Mouse (Mus musculus): ENCODE results near the gene Pygm. TPM values are rescaled to one million over a fixed set of nuclear protein-coding genes. Genes with fewer than 3 reads are reported as not detected.
A peak's percentile ranks its signal among the peaks of the same experiment; 100 is the strongest.

Gene Pygm
- polyA plus RNA-seq (2015; fragmentation: Nextera tagmentation; extraction: Ambion mirVana) = 3.4 and 3.5 TPM in 2 replicates

DNA sequence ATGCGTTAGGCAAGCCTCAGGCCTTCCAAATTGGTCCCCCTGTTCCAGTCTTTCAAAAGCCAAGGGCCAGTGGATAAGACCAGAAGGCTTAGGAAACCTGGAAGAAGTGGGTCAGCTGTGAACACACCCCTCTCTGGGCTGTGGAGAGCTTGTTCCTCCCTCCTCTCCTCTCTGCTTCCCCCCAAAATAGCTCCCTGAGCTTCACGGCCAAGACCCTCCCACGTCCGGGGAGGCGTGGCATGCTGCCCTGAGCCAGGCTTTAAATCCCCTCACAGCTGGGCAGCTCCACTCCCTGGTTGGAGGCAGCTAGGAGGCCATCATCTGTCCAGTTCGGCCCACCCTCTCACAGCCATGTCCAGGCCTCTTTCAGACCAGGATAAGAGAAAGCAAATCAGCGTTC lies at the start of gene Pygm:
TSS of gene Pygm (plus strand) at position 272 of the 400 bp plus-strand sequence.
- no peaks in the 10 kb centered on the region; the same call in 1 of the 2 replicates for H3K36me3 ChIP-seq
- H3K4me3 ChIP-seq = no peak within 1 kb of the TSS
- WGBS = 15% methylated on average over 7 of the region's 7 CpGs
- H3K4me1 ChIP-seq = no peaks in the 10 kb centered on the region
- no peaks in the 10 kb centered on the region for H3K9me3 ChIP-seq
- no peak for ATAC-seq (replicated peaks)
- no peak within 1 kb of the TSS for H3K27ac ChIP-seq (replicated peaks)
- no peak within 1 kb of the TSS for H3K4me2 ChIP-seq (replicated peaks)
- no peak within 1 kb of the TSS for H3K9ac ChIP-seq (replicated peaks)
- H3K27me3 ChIP-seq = no peaks in the 10 kb centered on the region

- ATAC-seq (replicated peaks) = peak; percentile 96
- H3K27ac ChIP-seq (replicated peaks) = peak within 1 kb of the TSS; percentile 74
- under 1% methylated on average over 39 of the region's 43 CpGs for WGBS
These were observed 49.3 kb upstream of the Pygm start, which contains the start of gene Men1 for GRCm38 (mm10) chr19:6334673-6335457. Men1 (plus strand) TSS chr19:6334979.

GRCm38 (mm10) chr19:6335458-6335827 lies 48.8 kb upstream of the Pygm start:
- Histone ChIP-seq H3K4me3 (peak overlapping the region; percentile 89), H3K36me3 (peaks cover 34% of the 10 kb centered on the region), H3K9me3 (no peaks in the 10 kb centered on the region), H3K27me3 (no peaks in the 10 kb centered on the region), H3K4me2 (replicated peaks) (peak overlapping the region; percentile 85), H3K9ac (replicated peaks) (peak overlapping the region; percentile 89), H3K4me1 (peaks cover 34% of the 10 kb centered on the region), H3K27ac (replicated peaks) (peak overlapping the region; percentile 74)
- WGBS = under 1% methylated on average over 25 of the region's 25 CpGs
- peak; percentile 39; the same call in 1 of the 2 replicates for ATAC-seq (replicated peaks)

More at GRCm38 (mm10) chr19:6334673-6335457, 49.3 kb upstream of the Pygm start, which contains the start of gene Men1:
- Histone ChIP-seq H3K27me3 (no peaks in the 10 kb centered on the region), H3K4me1 (peaks cover 32% of the 10 kb centered on the region), H3K36me3 (peaks cover 28% of the 10 kb centered on the region), H3K9me3 (no peaks in the 10 kb centered on the region), H3K4me3 (peak within 1 kb of the TSS; percentile 89), H3K9ac (replicated peaks) (peak within 1 kb of the TSS; percentile 89), H3K4me2 (replicated peaks) (peak within 1 kb of the TSS; percentile 85)

GRCm38 (mm10) chr19:6336920-6337319 lies 47.3 kb upstream of the Pygm start:
- Histone ChIP-seq H3K4me2 (replicated peaks) (peak overlapping the region; percentile 85), H3K36me3 (peaks cover 36% of the 10 kb centered on the region), H3K4me3 (peak overlapping the region; percentile 89), H3K4me1 (peaks cover 42% of the 10 kb centered on the region), H3K27ac (replicated peaks) (no peak overlapping the region), H3K9me3 (no peaks in the 10 kb centered on the region), H3K27me3 (no peaks in the 10 kb centered on the region), H3K9ac (replicated peaks) (peak overlapping the region; percentile 89; the same call in 1 of the 2 replicates)
- ATAC-seq (replicated peaks) = no peak
- 94% methylated on average over 10 of the region's 10 CpGs for WGBS

DNA sequence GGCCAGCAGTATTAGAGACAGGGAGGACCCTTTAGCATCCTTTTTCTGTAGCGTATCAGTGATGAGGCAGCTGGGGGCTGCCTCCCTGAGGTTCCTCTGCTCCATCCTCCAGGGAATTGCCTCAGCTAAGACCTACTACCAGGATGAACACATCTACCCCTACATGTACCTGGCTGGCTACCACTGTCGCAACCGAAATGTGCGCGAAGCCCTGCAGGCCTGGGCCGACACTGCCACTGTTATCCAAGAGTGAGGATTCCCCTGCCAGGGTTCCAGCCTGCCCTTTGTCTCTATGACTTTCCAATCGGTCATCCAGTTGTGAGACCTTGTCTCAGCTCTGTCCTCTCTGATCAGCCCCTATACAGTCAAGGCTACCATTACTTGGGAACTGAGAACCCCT lies 46.0 kb upstream of the Pygm start:
- no peak overlapping the region for H3K4me2 ChIP-seq (replicated peaks)
- 92% methylated on average over 7 of the region's 7 CpGs for WGBS
- ATAC-seq (replicated peaks) = no peak
- H3K4me1 ChIP-seq = peaks cover 40% of the 10 kb centered on the region
- H3K9me3 ChIP-seq = no peaks in the 10 kb centered on the region
- no peaks in the 10 kb centered on the region for H3K27me3 ChIP-seq
- H3K9ac ChIP-seq (replicated peaks) = no peak overlapping the region
- H3K36me3 ChIP-seq = peaks cover 45% of the 10 kb centered on the region
- H3K4me3 ChIP-seq = no peak overlapping the region
- no peak overlapping the region for H3K27ac ChIP-seq (replicated peaks)

DNA sequence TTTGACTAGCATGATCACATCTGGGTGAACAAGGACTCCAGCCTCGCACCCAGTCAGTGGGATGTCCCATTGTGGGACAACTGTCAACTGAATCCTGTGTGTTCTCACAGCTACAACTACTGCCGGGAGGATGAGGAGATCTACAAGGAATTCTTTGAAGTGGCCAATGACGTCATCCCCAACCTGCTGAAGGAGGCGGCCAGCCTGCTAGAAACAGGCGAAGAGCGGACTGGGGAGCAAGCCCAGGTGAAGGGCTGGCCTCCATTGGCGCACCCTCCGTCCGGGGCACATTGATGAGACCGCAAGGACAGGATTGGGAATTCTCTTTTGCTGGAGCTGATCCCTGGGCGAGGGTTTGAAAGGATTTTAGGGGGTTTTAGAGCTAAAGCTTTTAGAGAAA lies 45.5 kb upstream of the Pygm start:
- Histone ChIP-seq H3K9me3 (no peaks in the 10 kb centered on the region), H3K36me3 (peaks cover 45% of the 10 kb centered on the region), H3K4me3 (no peak overlapping the region), H3K4me1 (peaks cover 40% of the 10 kb centered on the region), H3K27me3 (no peaks in the 10 kb centered on the region), H3K4me2 (replicated peaks) (no peak overlapping the region), H3K27ac (replicated peaks) (no peak overlapping the region), H3K9ac (replicated peaks) (no peak overlapping the region)
- no peak for ATAC-seq (replicated peaks)
- WGBS = 91% methylated on average over 11 of the region's 11 CpGs

GRCm38 (mm10) chr19:6339191-6339590 lies 45.0 kb upstream of the Pygm start:
- H3K4me1 ChIP-seq = peaks cover 38% of the 10 kb centered on the region
- no peaks in the 10 kb centered on the region for H3K9me3 ChIP-seq
- no peak for ATAC-seq (replicated peaks)
- no peak overlapping the region for H3K27ac ChIP-seq (replicated peaks)
- H3K9ac ChIP-seq (replicated peaks) = no peak overlapping the region
- no peaks in the 10 kb centered on the region for H3K27me3 ChIP-seq
- no peak overlapping the region for H3K4me2 ChIP-seq (replicated peaks)
- H3K36me3 ChIP-seq = peaks cover 48% of the 10 kb centered on the region
- WGBS = 97% methylated on average over 6 of the region's 6 CpGs
- H3K4me3 ChIP-seq = no peak overlapping the region

DNA sequence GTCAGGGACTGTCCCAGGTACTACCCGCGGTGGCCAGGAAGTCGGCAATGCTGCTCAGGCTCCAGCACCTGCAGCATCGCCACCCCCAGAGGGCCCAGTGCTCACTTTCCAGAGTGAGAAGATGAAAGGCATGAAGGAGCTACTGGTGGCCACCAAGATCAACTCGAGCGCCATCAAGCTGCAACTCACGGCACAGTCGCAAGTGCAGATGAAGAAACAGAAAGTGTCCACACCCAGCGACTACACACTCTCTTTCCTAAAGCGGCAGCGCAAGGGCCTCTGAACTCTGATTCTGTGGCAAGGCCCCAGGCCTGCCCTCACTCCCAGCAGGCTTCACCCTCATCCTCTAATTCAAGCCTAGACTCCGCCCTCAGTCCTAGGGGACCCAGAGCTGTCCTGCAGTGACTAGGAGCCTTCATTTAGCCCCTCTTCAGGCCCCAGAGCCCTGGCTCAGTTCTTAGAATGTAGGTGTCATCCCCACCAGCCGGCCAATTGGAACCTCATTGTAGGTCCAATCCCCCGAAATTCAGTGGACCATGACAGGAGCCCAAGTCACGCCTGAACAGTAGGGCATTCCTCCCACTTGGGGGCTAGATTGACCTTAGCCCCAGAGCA lies 44.2 kb upstream of the Pygm start:
- Histone ChIP-seq H3K27me3 (no peaks in the 10 kb centered on the region), H3K4me1 (peaks cover 34% of the 10 kb centered on the region), H3K4me2 (replicated peaks) (0 out of 2 replicates have a peak overlapping the region, but pooled peaks have one; percentile 73), H3K9me3 (no peaks in the 10 kb centered on the region), H3K27ac (replicated peaks) (no peak overlapping the region), H3K9ac (replicated peaks) (no peak overlapping the region), H3K36me3 (peaks cover 51% of the 10 kb centered on the region), H3K4me3 (no peak overlapping the region)
- no peak for ATAC-seq (replicated peaks)
- WGBS = 71% methylated on average over 15 of the region's 15 CpGs

- Histone ChIP-seq H3K36me3 (peaks cover 59% of the 10 kb centered on the region), H3K4me2 (replicated peaks) (peak within 1 kb of the TSS; percentile 73), H3K9ac (replicated peaks) (peak within 1 kb of the TSS; percentile 47), H3K27me3 (no peaks in the 10 kb centered on the region), H3K4me1 (peaks cover 31% of the 10 kb centered on the region), H3K27ac (replicated peaks) (no peak within 1 kb of the TSS), H3K9me3 (no peaks in the 10 kb centered on the region), H3K4me3 (peak within 1 kb of the TSS; percentile 45)
- 8% methylated on average over 64 of the region's 72 CpGs for WGBS
- peak; percentile 65 for ATAC-seq (replicated peaks)
These were observed 43.4 kb upstream of the Pygm start, which contains the start of gene Map4k2 for GRCm38 (mm10) chr19:6340524-6341452. Map4k2 (plus strand) TSS chr19:6341135.

- peak overlapping the region; percentile 73 for H3K4me2 ChIP-seq (replicated peaks)
- peaks cover 24% of the 10 kb centered on the region for H3K4me1 ChIP-seq
- no peak overlapping the region for H3K27ac ChIP-seq (replicated peaks)
- H3K27me3 ChIP-seq = no peaks in the 10 kb centered on the region
- peak overlapping the region; percentile 47 for H3K9ac ChIP-seq (replicated peaks)
- H3K4me3 ChIP-seq = peak overlapping the region; percentile 45
- H3K9me3 ChIP-seq = no peaks in the 10 kb centered on the region
- ATAC-seq (replicated peaks) = no peak
- WGBS = 12% methylated on average over 23 of the region's 23 CpGs
- peaks cover 67% of the 10 kb centered on the region for H3K36me3 ChIP-seq
These were observed 42.6 kb upstream of the Pygm start for GRCm38 (mm10) chr19:6341453-6342077.

GRCm38 (mm10) chr19:6342276-6342933 lies 41.8 kb upstream of the Pygm start:
- 80% methylated on average over 5 of the region's 5 CpGs for WGBS
- no peak overlapping the region for H3K4me3 ChIP-seq
- H3K27ac ChIP-seq (replicated peaks) = no peak overlapping the region
- H3K27me3 ChIP-seq = no peaks in the 10 kb centered on the region
- no peak for ATAC-seq (replicated peaks)
- H3K4me2 ChIP-seq (replicated peaks) = no peak overlapping the region
- H3K36me3 ChIP-seq = peaks cover 72% of the 10 kb centered on the region
- no peak overlapping the region for H3K9ac ChIP-seq (replicated peaks)
- H3K4me1 ChIP-seq = peaks cover 15% of the 10 kb centered on the region
- no peaks in the 10 kb centered on the region for H3K9me3 ChIP-seq

Measured in forebrain, embryonic 15.5 days (tissue).